Mouse (Mus musculus) heart, postnatal 0 days (tissue): ENCODE data around the gene Slc25a12. TPM values are rescaled to one million over a fixed set of nuclear protein-coding genes. Genes with fewer than 3 reads are reported as not detected.

Source experiments
- ATAC-seq: fragments of 200-750 bp; cut with Nextera tagmentation; 2 replicates; pipeline ENCODE4 v1.8.0; 2017; ENCODE audit warnings: low read depth, moderate number of reproducible peaks, moderate library complexity; ENCODE audit not compliant: insufficient read depth
- DNase-seq: peaks from one replicate; pipeline ENCODE4 v3.0.0-alpha.2; 2016; ENCODE audit warnings: low spot score
- H3K27ac ChIP-seq: fragments of 300-500 bp; sonication (generic); 2 replicates; pipeline ENCODE4 v1.5.1; 2014; ENCODE audit warnings: low read depth, mild to moderate bottlenecking
- H3K27me3 ChIP-seq: fragments of 300-500 bp; sonication (generic); 2 replicates; pipeline ENCODE4 v1.6.1; 2014; ENCODE audit warnings: low read length, mixed read lengths; ENCODE audit not compliant: control insufficient read depth, insufficient read depth
- H3K36me3 ChIP-seq: fragments of 300-500 bp; sonication (generic); replicated peaks from 2 replicates; pipeline ENCODE4 v1.6.1; 2014; ENCODE audit warnings: low read length, mixed read lengths; ENCODE audit not compliant: control insufficient read depth, insufficient read depth
- H3K4me1 ChIP-seq: fragments of 300-500 bp; sonication (generic); 2 replicates; pipeline ENCODE4 v1.6.1; 2014; ENCODE audit warnings: antibody characterized with exemption; ENCODE audit not compliant: control insufficient read depth, insufficient read depth
- H3K4me2 ChIP-seq: fragments of 300-500 bp; sonication (generic); 2 replicates; pipeline ENCODE4 v1.6.1; 2014; ENCODE audit warnings: low read depth, mild to moderate bottlenecking, low read length, moderate library complexity
- H3K4me3 ChIP-seq: fragments of 300-500 bp; sonication (generic); 2 replicates; pipeline ENCODE4 v1.5.1; 2014; ENCODE audit warnings: low read depth, low read length
- H3K9ac ChIP-seq: fragments of 300-500 bp; sonication (generic); replicated peaks from 2 replicates; pipeline ENCODE4 v1.6.1; 2014; ENCODE audit warnings: low read depth, low read length, mixed read lengths
- H3K9me3 ChIP-seq: fragments of 300-500 bp; sonication (generic); replicated peaks from 2 replicates; pipeline ENCODE4 v1.6.1; 2016; ENCODE audit warnings: low read length; ENCODE audit not compliant: control insufficient read depth
- CTCF ChIP-seq: IDR thresholded peaks from 2 replicates; pipeline ENCODE4 v1.5.1; 2016; ENCODE audit warnings: antibody characterized with exemption, control low read depth, low read depth
- EP300 ChIP-seq: IDR thresholded peaks from 2 replicates; pipeline ENCODE4 v1.6.1; 2016; ENCODE audit warnings: antibody characterized with exemption, low read depth
- WGBS: fragments of 180-500 bp; shearing (Covaris S2); extraction: QIAGEN DNeasy Blood & Tissue Kit; methylation state at CpG from one replicate; pipeline ENCODE4 v1.1.7; 2014; 5-methylcytosine and 5-hydroxymethylcytosine counted together
- polyA plus RNA-seq: library from polyadenylated mRNA; unstranded; fragments of >200 nt; fragmentation: Nextera tagmentation; extraction: Ambion mirVana; gene quantifications from 2 replicates; pipeline ENCODE4 v1.2.1, GENCODE M21; 2015
- total RNA-seq: library from RNA; depleted of rRNA; stranded (reverse); fragments of >200 nt; gene quantifications from 2 replicates; pipeline ENCODE4 v1.2.3, GENCODE M21; 2014; ENCODE audit warnings: low replicate concordance

Slc25a12 gene
- total and polyA plus RNA-seq, 2 experiments from 2014 or later, result 155 to 159 TPM

DNA sequence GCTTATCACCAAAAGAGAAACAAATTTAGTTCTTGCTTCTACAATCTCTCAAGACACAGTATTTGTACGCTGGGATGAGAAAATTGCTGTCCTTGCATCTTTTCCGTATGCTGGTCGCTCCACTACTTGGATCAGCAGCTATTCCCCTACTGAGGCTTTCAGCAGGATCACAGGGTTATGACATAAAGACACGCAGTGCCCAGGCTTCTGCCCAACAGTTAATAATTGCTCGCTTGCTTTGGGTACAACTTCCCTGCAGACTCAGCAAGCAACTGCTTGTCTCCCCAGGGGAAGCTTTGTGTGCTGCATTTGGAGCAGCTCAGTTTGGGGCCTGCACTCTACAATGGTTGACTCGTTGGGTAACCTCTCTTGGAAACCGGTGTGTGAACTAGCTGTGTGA is 91.8 kb downstream of the Slc25a12 start:
- WGBS, result 86% methylated on average over 7 of the region's 7 CpGs
- H3K9ac ChIP-seq, result no peak overlapping the region
- H3K4me3 ChIP-seq, result no peak overlapping the region
- TF ChIP-seq EP300 (no peak), CTCF (no peak)
- H3K27ac ChIP-seq, result no peak overlapping the region
- H3K9me3 ChIP-seq, result no peaks in the 10 kb centered on the region
- no peak for ATAC-seq
- no peaks in the 10 kb centered on the region for H3K27me3 ChIP-seq
- H3K4me1 ChIP-seq, result peaks cover 4% of the 10 kb centered on the region; the same call in 1 of the 2 replicates
- no peak for DNase-seq
- peaks cover 57% of the 10 kb centered on the region for H3K36me3 ChIP-seq
- no peak overlapping the region for H3K4me2 ChIP-seq

DNA sequence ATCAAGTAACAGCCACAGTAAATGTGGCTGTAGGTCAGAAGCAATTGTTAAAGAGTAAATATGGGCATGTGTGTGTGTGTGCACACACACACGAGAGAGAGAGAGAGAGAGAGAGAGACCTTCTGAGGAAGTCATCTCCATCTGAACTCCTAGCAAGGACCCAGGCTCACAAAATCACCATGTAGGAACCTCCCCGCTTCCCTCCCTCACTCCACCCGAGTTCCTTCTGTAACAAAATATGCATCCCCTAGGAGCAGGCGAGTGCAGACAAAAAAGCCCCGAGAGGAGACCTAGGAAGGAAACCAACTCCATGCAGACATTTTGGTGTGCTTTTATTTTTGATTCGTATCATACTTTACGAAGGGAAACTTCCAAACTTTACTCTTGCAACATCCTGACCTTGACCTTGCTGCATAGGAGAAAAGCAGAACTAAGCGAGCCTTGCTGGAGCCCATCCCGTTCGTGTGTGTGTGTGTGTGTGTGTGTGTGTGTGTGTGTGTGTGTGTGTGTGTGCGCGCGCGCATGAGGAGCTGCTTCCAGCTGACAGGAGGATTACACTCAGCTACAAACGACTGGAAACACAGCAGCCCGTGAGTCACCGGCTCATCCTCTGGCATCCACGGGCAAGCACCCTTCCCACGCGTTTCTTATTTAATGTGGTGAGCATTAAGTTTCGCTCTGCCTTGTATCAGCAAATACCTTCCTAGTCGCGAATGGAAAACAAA is 93.4 kb downstream of the Slc25a12 start:
- ATAC-seq (no peak), DNase-seq (peak; percentile 22)
- TF ChIP-seq EP300, result no peak
- no peak for TF ChIP-seq CTCF
- H3K4me3 ChIP-seq, result peak overlapping the region; percentile 18
- H3K27me3 ChIP-seq, result no peaks in the 10 kb centered on the region
- peaks cover 4% of the 10 kb centered on the region; the same call in 1 of the 2 replicates for H3K4me1 ChIP-seq
- WGBS, result 59% methylated on average over 23 of the region's 23 CpGs
- peak overlapping the region; percentile 65 for H3K27ac ChIP-seq
- no peaks in the 10 kb centered on the region for H3K9me3 ChIP-seq
- peaks cover 46% of the 10 kb centered on the region for H3K36me3 ChIP-seq
- no peak overlapping the region for H3K9ac ChIP-seq
- 0 out of 2 replicates have a peak overlapping the region, but pooled peaks have one; percentile 11 for H3K4me2 ChIP-seq

DNA sequence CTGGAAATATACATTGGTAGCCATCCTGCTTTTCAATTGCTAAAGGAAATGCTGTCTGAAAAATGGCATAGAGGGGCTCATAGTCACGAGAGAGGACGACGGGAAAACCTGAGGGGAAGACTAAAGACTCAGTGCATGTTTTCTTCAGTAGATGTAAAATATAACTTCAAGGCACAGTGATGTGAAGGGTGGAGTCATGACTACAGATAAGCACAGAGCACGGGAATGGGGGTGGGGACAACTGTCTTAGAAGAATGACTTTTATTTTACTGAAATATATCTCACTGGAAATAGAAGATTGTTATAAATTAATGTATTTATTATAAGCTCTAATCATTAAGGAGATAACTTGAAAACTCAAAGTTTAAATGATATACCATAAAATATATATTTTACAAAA is 97.5 kb downstream of the Slc25a12 start:
- Histone ChIP-seq H3K9me3 (no peaks in the 10 kb centered on the region), H3K27ac (no peak overlapping the region), H3K4me2 (no peak overlapping the region), H3K36me3 (peaks cover 19% of the 10 kb centered on the region), H3K4me1 (peaks cover 4% of the 10 kb centered on the region; the same call in 1 of the 2 replicates), H3K4me3 (no peak overlapping the region), H3K27me3 (no peaks in the 10 kb centered on the region), H3K9ac (no peak overlapping the region)
- WGBS, result 50% methylated on average over 4 of the region's 4 CpGs
- no peak for DNase-seq
- no peak for ATAC-seq
- no peak for TF ChIP-seq EP300
- no peak for TF ChIP-seq CTCF

GRCm38 (mm10) chr2:71269332-71269731 is 98.2 kb downstream of the Slc25a12 start:
- H3K9ac ChIP-seq, result no peak overlapping the region
- no peaks in the 10 kb centered on the region for H3K27me3 ChIP-seq
- no peak overlapping the region for H3K4me2 ChIP-seq
- ATAC-seq (no peak), DNase-seq (no peak)
- 31% methylated on average over 1 of the region's 1 CpGs for WGBS
- H3K9me3 ChIP-seq, result no peaks in the 10 kb centered on the region
- H3K4me3 ChIP-seq, result no peak overlapping the region
- TF ChIP-seq CTCF (no peak), EP300 (no peak)
- peaks cover 21% of the 10 kb centered on the region; the same call in 1 of the 2 replicates for H3K36me3 ChIP-seq
- no peak overlapping the region for H3K27ac ChIP-seq
- peaks cover 4% of the 10 kb centered on the region; the same call in 1 of the 2 replicates for H3K4me1 ChIP-seq

GRCm38 (mm10) chr2:71268691-71269090 is 98.9 kb downstream of the Slc25a12 start:
- H3K4me2 ChIP-seq, result no peak overlapping the region
- H3K9me3 ChIP-seq, result no peaks in the 10 kb centered on the region
- DNase-seq (no peak), ATAC-seq (no peak)
- TF ChIP-seq CTCF (no peak), EP300 (no peak)
- peaks cover under 1% of the 10 kb centered on the region; the same call in 1 of the 2 replicates for H3K4me1 ChIP-seq
- no peak overlapping the region for H3K9ac ChIP-seq
- peaks cover 24% of the 10 kb centered on the region for H3K36me3 ChIP-seq
- H3K27ac ChIP-seq, result no peak overlapping the region
- H3K4me3 ChIP-seq, result no peak overlapping the region
- 93% methylated on average over 8 of the region's 8 CpGs for WGBS
- H3K27me3 ChIP-seq, result no peaks in the 10 kb centered on the region
